Mouse (Mus musculus) heart, postnatal 10 days (tissue): ENCODE data around the gene Ssc5d. TPM values are rescaled to one million over a fixed set of nuclear protein-coding genes. Genes with fewer than 3 reads are reported as not detected.
"Not testable (repeated sequence)": the region's sequence is repeated elsewhere in the genome, so short reads cannot be mapped to it uniquely, and the experiment has no call there.

ENCODE experiments used
- DNase-seq, 2 experiments: peaks; one replicate each; pipeline ENCODE4 v3.0.0; 2021
- intact Hi-C: fragments of 180-260 bp; cut with DNase I; formaldehyde crosslinking; loops from one replicate; pipeline ENCODE4 v1.15.1; 2025
- total RNA-seq, 2 experiments: library from RNA; stranded (reverse); gene quantifications; 2 replicates each; pipeline ENCODE4 v1.2.3; 2021

Ssc5d gene
- 10 to 100 TPM; 12.5 TPM for total RNA-seq

- peak; percentile 72 to 73 for DNase-seq
- intact Hi-C loops = loop anchor here (1.0 kb wide), 1 partner anchor 14 kb away; no protein-coding TSS in a partner anchor
Observed at GRCm38 (mm10) chr7:4925441-4926381, at the start of gene Ssc5d. TSS of gene Ssc5d (plus strand) at chr7:4925785.

GRCm38 (mm10) chr7:4876753-4877221, 48.8 kb upstream of the Ssc5d start, which contains the start of gene Isoc2a:
TSS of gene Isoc2a (plus strand) at chr7:4877153.
- DNase-seq = peak; percentile 91 to 92
- intact Hi-C loops = no loop called here

GRCm38 (mm10) chr7:4877226-4877625, 48.4 kb upstream of the Ssc5d start:
- intact Hi-C loops = no loop called here
- no peak for DNase-seq

- DNase-seq = peak in 1 of 2 experiments; percentile 27
- intact Hi-C loops = no loop called here
Observed at GRCm38 (mm10) chr7:4878186-4878585, 47.4 kb upstream of the Ssc5d start.

GRCm38 (mm10) chr7:4879036-4879435, 46.5 kb upstream of the Ssc5d start:
- intact Hi-C loops = not testable (repeated sequence)

GRCm38 (mm10) chr7:4886680-4887079, 38.9 kb upstream of the Ssc5d start:
- no peak for DNase-seq
- intact Hi-C loops = no loop called here

More at GRCm38 (mm10) chr7:4879036-4879435, 46.5 kb upstream of the Ssc5d start:
- DNase-seq = not testable (repeated sequence)

DNA sequence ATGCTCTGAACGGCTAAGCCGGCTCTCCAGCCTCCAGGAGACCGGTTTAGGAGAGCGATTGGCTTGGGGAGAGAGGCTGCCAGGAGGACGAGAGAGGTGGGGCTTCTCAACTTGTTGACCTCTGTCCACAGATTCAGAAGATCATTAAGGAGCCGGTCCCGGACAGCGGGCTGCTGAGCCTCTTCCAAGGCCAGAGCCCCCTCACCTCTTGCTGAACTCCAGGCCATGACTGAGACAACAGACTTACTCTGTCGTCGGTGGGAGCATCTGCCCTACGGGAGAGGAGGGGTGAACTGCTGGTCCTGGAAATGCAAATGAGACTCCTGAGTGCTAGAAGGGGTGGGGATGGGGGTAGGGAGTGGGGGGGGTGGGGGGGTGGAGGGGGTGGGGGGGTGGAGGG, 30.4 kb upstream of the Ssc5d start:
- intact Hi-C loops = loop anchor here (5.0 kb wide), 1 partner anchor 73 kb away; no protein-coding TSS in a partner anchor
- DNase-seq = no peak

GRCm38 (mm10) chr7:4898851-4899648, 26.5 kb upstream of the Ssc5d start:
- DNase-seq = no peak
- intact Hi-C loops = loop anchor here (5.0 kb wide), 1 partner anchor 77 kb away; no protein-coding TSS in a partner anchor

- intact Hi-C loops = loop anchor here (5.0 kb wide), 1 partner anchor 78 kb away; no protein-coding TSS in a partner anchor
- peak in 1 of 2 experiments; percentile 60 for DNase-seq
Observed at GRCm38 (mm10) chr7:4899649-4900522, 25.7 kb upstream of the Ssc5d start.

GRCm38 (mm10) chr7:4900523-4900851, 25.1 kb upstream of the Ssc5d start:
- intact Hi-C loops = no loop called here
- DNase-seq = no peak

- intact Hi-C loops = no loop called here
- DNase-seq = peak in 1 of 2 experiments; percentile 53
Observed at GRCm38 (mm10) chr7:4901171-4901570, 24.4 kb upstream of the Ssc5d start.

GRCm38 (mm10) chr7:4902404-4902803, 23.2 kb upstream of the Ssc5d start:
- intact Hi-C loops = no loop called here
- no peak for DNase-seq

GRCm38 (mm10) chr7:4906466-4906950, 19.1 kb upstream of the Ssc5d start, which contains the start of gene Gm36210:
TSS of gene Gm36210 (minus strand) at chr7:4906516.
- intact Hi-C loops = no loop called here

DNA sequence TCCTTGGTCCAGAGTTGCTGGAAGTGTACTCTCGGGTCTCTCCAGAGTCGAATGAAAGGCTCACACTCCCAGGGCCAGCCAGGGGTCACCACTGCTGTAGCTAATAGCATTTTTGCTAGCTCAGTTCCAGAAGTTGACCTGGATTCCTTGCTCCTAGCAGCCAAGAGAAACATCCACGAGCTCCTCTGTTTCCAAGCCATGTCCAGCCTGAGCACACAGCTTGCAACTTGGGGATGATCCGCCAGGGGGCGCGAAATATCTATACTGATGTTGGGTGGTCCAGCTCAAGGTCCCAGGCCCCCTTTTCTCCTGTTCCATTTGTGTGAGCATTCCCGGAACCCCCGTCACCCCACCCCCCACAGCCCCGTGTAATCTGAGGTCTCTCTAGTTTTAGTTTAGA, 14.0 kb upstream of the Ssc5d start:
- intact Hi-C loops = loop anchor here (1.0 kb wide), 1 partner anchor 29 kb away; no protein-coding TSS in a partner anchor

More at GRCm38 (mm10) chr7:4906466-4906950, 19.1 kb upstream of the Ssc5d start, which contains the start of gene Gm36210:
- DNase-seq = no peak

GRCm38 (mm10) chr7:4912248-4912647, 13.3 kb upstream of the Ssc5d start:
- intact Hi-C loops = no loop called here
- no peak for DNase-seq

More for the DNA sequence above, 14.0 kb upstream of the Ssc5d start:
- peak; percentile 63 to 81 for DNase-seq

DNA sequence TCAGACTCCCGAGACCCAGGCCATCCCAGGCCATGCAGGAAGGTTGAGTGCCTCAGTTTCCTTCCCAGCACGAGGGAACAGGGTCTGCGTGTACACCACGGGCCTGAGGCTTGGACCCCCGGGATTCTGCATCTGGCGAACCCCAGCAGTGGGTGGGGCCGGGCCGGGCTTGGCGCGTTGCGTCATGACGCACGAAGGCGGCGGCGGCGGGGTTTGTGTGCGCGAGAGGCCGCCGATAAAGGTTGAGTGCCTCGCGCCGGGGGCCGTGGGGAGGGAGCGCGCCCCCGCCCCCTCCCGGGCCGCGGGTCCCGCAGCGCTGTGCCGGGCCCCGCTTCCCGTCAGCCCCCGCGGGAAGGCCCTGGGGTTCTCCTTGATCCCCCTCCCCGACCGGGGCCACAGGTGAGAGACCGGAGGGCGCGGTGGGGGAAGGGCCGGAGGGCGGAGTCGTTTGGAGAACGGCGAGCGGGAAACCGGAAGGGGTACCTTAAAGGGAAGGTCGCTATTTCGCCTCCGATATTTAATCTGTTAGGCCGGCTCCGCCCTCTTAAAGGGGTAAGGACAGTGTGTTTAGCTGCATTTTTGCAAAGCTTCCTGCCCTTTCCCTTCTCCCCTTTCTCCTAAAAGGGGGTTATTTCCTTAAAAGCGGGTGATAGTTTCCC, 10.4 kb upstream of the Ssc5d start, which contains the start of gene Zfp628:
Gene Zfp628, plus strand, starts transcription at position 211 of the 659 bp plus-strand sequence.
- peak; percentile 97 to 98 for DNase-seq
- intact Hi-C loops = loop anchor here (5.0 kb wide), 1 partner anchor 103 kb away; the partner anchor contains the start of gene Ube2s

- intact Hi-C loops = loop anchor here (5.0 kb wide), 1 partner anchor 104 kb away; the partner anchor contains the start of gene Ube2s
- no peak for DNase-seq
Observed at GRCm38 (mm10) chr7:4915669-4916416, 9.7 kb upstream of the Ssc5d start.

DNA sequence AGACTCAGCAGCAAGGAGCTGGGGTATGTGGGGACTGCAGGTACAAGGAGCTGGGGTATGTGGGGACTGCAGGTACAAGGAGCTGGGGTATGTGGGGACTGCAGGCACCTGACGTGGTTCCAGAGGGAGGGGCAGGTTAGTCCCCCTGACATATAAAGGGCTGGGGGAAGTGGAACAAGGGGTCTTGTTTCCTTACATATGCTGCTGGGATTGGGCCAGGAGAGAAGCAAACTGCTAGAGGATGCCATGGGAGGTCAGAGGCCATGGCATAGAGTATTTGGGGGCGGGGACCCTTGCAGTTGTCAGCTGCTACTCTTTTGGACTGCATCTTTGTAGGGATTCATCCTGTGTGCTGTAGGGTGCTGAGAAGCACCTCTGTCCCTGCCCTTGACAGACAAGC, 8.1 kb upstream of the Ssc5d start:
- no peak for DNase-seq
- intact Hi-C loops = loop anchor here (5.0 kb wide), 1 partner anchor 105 kb away; the partner anchor contains the start of gene Ube2s
